Mouse (Mus musculus) regulatory T cell (primary cell): ENCODE measurements around the gene Fbxo4.

Experiments
- in situ Hi-C: fragments of 300-600 bp; cut with MboI, MseI; formaldehyde crosslinking; loops from one replicate; pipeline ENCODE4 v1.15.1; 2025; ENCODE audit warnings: high pct_unique_total_duplicates

Gene Fbxo4

GRCm38 (mm10) chr15:3979061-3979848 lies at the start of gene Fbxo4:
Gene Fbxo4, minus strand, starts transcription at chr15:3979573.
- in situ Hi-C loops, result loop anchor here (10.0 kb wide), 1 partner anchor 1106 kb away; no protein-coding TSS in a partner anchor

GRCm38 (mm10) chr15:4028960-4029359 lies 49.6 kb upstream of the Fbxo4 start:
- in situ Hi-C loops, result no loop called here

GRCm38 (mm10) chr15:4028411-4028700 lies 49.0 kb upstream of the Fbxo4 start:
- in situ Hi-C loops, result no loop called here

DNA sequence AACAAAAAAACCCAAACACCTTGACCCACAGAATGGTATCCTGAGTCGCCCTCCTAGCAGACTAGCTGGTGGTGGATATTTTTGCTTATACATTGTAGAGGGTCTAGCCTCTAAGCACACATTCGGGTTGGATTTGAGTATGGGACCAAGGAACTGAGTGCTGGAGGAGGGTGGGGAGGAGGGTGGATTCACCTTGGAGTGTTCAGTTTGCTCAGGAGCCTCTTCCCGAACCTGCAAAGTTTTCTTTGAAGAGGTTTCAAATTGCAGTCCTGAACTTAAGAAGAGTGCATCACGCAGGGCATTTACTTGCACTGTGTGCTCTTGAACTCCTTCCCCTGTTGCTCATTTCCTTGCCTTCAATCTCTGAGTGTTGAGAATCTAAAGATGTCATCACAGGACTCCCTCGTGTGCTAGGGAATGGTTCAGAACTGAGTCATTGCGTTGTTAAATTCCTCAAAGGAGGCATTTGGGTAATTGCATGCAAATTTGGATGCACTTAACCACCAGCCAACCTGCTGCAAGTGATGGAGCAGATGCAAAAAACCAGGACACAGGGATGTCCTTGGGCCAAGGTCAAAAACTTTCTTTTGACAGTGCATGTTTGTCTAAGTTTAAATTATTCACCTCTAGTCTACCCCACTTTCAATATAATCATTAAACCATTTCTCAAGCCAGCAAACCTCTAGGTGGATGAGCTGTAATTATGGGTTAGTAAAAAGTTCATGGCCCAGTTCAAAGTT lies 48.5 kb upstream of the Fbxo4 start:
- in situ Hi-C loops, result no loop called here

- in situ Hi-C loops, result no loop called here
Observed at GRCm38 (mm10) chr15:4026831-4027584, 47.6 kb upstream of the Fbxo4 start.

- in situ Hi-C loops, result no loop called here
Observed at GRCm38 (mm10) chr15:4026231-4026773, 46.9 kb upstream of the Fbxo4 start, which contains the start of gene Oxct1. Gene Oxct1, plus strand, starts transcription at chr15:4026383.

- in situ Hi-C loops, result no loop called here
Observed at GRCm38 (mm10) chr15:4025508-4025904, 46.1 kb upstream of the Fbxo4 start.

DNA sequence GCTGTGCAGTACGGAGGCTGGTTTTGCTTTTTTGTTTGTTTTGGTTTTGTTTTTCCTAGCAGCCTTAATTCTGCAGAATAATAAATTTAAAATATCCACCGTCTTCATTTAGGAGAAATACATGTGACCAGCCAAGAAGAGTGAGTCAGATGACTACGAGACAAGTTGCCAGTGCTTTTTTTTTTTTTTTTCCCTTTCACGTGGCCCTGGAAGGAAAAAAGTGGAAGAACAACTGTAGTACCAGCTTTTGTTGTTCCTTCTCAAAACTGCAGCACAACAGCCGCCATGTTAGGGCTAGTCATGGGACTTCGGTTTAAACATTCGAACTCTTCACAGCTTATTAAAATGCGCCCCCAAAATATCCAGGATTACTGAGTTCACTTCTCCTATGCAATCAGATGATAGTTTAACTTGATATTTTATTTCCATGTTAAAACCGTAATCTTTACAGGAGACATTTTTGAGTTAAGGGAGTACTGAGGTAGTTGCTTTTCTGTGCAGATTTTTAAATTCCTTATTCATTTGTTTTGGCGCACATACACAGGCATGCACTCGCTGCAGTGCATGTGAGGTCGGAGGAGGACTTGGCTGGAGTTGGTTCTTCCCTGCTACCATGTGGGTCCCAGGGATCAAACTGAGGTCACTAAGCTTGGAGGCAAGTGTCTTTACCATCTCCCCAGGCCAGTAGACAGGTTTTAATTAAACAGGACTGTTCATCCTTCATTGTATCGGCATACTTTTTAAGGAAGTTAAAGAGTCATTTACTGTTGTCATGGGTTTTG lies 45.5 kb upstream of the Fbxo4 start:
- in situ Hi-C loops, result no loop called here

DNA sequence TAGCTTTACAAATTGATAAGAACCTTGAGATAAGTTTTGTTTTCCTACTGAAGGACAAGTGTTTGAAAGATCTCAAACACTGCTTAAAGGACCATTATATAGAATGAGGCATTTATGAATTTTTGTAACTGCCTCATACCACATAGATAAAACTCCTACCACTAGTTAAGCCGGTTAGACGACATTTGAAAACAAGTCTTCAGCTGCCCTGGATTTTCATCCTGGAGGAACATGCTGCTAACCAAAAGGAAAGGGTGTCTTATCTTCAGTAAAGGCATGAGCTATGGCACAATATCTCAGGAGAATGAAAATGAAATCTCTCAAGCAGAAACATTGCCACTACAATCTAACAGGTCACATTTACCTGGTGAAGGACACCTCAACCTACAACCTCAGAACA lies 44.4 kb upstream of the Fbxo4 start:
- in situ Hi-C loops, result no loop called here

DNA sequence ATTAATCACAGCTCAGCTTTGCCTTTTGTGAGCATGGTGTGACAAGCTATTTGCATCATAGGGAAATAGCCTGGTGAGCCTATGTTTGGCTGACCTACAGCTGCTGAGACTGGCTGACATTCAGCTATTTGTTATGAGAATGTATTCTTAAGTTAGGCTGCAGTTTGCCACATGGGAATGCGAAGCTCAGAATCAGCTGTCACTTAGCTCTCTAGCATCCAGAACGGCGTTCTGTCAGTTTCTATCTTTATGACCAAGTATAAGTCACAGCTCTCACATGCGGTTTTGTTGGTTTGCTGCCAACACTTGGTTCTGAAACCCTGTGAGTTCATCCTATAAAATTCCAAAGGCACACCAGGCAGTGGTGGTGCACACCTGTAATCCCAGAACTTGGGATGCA lies 41.3 kb upstream of the Fbxo4 start:
- in situ Hi-C loops, result no loop called here

- in situ Hi-C loops, result no loop called here
Observed at GRCm38 (mm10) chr15:4013873-4014272, 34.5 kb upstream of the Fbxo4 start.

GRCm38 (mm10) chr15:4000536-4000935 lies 21.2 kb upstream of the Fbxo4 start:
- in situ Hi-C loops, result no loop called here

DNA sequence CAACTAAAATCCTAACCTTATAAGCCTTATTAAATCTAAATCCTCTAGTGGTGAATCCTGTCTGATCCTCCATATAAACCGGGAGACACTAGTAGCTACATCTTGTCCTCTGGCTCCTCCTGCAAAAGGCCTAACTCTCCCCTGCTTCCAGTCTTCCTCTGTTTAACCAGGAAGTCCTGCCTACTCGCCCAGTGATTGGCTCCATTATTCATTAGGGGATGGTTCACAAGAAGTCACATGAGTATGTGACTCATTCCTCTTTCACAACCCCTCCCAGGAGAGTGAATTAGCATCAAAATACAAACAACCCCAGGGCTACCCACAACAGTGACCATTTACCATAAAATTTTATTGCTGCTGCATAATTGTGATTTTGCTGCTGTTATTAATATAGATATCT lies 19.8 kb upstream of the Fbxo4 start:
- in situ Hi-C loops, result loop anchor here (5.0 kb wide), 1 partner anchor 38 kb away; no protein-coding TSS in a partner anchor

GRCm38 (mm10) chr15:3996267-3997010 lies 17.1 kb upstream of the Fbxo4 start:
- in situ Hi-C loops, result loop anchor here (5.0 kb wide), 1 partner anchor 41 kb away; no protein-coding TSS in a partner anchor

GRCm38 (mm10) chr15:3995448-3996266 lies 16.3 kb upstream of the Fbxo4 start, which contains the start of gene AW549877:
Gene AW549877, minus strand, starts transcription at chr15:3995744.
- in situ Hi-C loops, result loop anchor here (5.0 kb wide), 1 partner anchor 42 kb away; no protein-coding TSS in a partner anchor

DNA sequence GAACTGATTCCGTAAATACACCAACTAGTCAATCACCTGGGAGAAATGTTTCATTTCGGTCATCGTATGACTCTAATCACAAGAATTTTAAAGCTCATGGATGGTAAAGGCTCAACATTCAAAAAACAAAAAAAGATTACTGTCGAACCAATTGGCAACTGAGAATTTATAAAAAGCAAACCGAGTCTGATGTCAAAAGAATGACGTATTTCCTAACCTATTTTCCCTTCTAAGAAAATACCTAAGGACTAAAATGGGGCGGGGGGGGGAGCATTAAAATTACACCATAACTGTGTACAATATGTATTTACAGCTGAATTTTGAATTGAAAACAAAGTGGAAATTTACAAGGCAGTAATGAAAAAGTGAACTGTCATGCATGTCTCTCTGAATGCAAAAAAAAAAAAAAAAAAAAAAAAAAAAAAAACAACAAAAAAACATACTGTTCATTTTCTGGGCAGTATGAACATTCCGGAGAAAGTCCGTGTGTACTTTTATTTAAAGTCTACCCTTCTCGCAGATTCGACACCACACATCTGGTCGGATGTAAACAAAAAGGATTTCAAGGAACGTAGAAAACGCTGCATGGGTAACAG lies 15.6 kb upstream of the Fbxo4 start:
- in situ Hi-C loops, result loop anchor here (5.0 kb wide), 1 partner anchor 42 kb away; no protein-coding TSS in a partner anchor

- in situ Hi-C loops, result no loop called here
Observed at GRCm38 (mm10) chr15:3987981-3988380, 8.6 kb upstream of the Fbxo4 start.

DNA sequence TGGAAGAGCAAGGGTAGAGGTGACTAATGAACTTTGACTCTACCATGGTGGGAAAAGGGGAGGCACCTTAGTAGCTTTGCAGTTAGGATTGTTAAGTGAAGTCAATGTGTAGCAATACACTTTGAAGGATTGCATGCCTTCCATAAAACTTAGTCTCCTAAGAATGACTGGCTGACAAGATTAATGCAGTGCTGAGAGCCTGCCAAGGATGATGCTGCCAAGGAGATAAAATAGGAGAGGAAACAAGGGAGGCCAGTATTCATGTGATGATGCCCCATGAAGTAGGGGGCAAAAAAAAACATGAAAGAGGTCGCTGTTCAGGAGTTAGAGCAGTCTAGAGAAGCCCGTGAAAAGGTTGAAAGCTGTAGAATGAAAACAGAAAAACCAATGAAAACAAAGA lies 5.5 kb upstream of the Fbxo4 start:
- in situ Hi-C loops, result no loop called here

GRCm38 (mm10) chr15:3982732-3983131 lies 3.4 kb upstream of the Fbxo4 start:
- in situ Hi-C loops, result no loop called here
